Mouse (Mus musculus) liver, adult 2 months (tissue): ENCODE results near the gene Rnf146. TPM values are rescaled to one million over a fixed set of nuclear protein-coding genes. Genes with fewer than 3 reads are reported as not detected.

ENCODE experiments used
- DNase-seq: peaks from one replicate; pipeline ENCODE4 v3.0.0-alpha.2; 2011; ENCODE audit warnings: low read depth, low spot score; ENCODE audit errors: extremely low read depth
- H3K27ac ChIP-seq: fragments of 200-500 bp; replicated peaks from 2 replicates; pipeline ENCODE4 v1.5.1; 2012; ENCODE audit warnings: low read depth, mild to moderate bottlenecking, control low read depth, inconsistent platforms, low read length; ENCODE audit not compliant: insufficient read depth
- H3K27me3 ChIP-seq: fragments of 200-500 bp; 2 replicates; pipeline ENCODE4 v1.6.1; 2012; ENCODE audit warnings: mild to moderate bottlenecking, moderate library complexity, low read length, inconsistent platforms; ENCODE audit not compliant: control insufficient read depth, insufficient read depth
- H3K36me3 ChIP-seq: fragments of 200-500 bp; 2 replicates; pipeline ENCODE4 v1.6.1; 2012; ENCODE audit warnings: low read length, inconsistent platforms; ENCODE audit not compliant: control insufficient read depth, insufficient read depth
- H3K4me1 ChIP-seq: fragments of 200-500 bp; 2 replicates; pipeline ENCODE4 v1.6.1; 2011; ENCODE audit warnings: low read length; ENCODE audit not compliant: control insufficient read depth, insufficient read depth
- H3K4me3 ChIP-seq: fragments of 200-500 bp; 2 replicates; pipeline ENCODE4 v1.5.1; 2011; ENCODE audit warnings: low read depth, mild to moderate bottlenecking, control low read depth, low read length, moderate library complexity; ENCODE audit not compliant: insufficient read depth
- H3K79me2 ChIP-seq: fragments of 200-500 bp; 2 replicates; pipeline ENCODE4 v1.6.1; 2012; ENCODE audit warnings: inconsistent platforms, mild to moderate bottlenecking, low read length, moderate library complexity; ENCODE audit not compliant: control insufficient read depth, insufficient read depth
- H3K9ac ChIP-seq: fragments of 200-500 bp; 2 replicates; pipeline ENCODE4 v1.6.1; 2012; ENCODE audit warnings: low read depth, mild to moderate bottlenecking, control low read depth, inconsistent platforms, low read length
- CTCF ChIP-seq: fragments of 200-500 bp; IDR thresholded peaks from 2 replicates; pipeline ENCODE4 v1.5.1; 2011; ENCODE audit warnings: low read depth, low read length, control low read depth
- POLR2A ChIP-seq: fragments of 200-500 bp; IDR thresholded peaks from 2 replicates; pipeline ENCODE4 v1.6.1; 2011; ENCODE audit warnings: low read length, control low read depth; ENCODE audit not compliant: insufficient read depth; ENCODE audit errors: extremely low read depth
- WGBS: fragments of 180-500 bp; shearing (Covaris S2); methylation state at CpG from one replicate; pipeline ENCODE4 v1.1.7; 2018; 5-methylcytosine and 5-hydroxymethylcytosine counted together
- polyA plus RNA-seq: library from polyadenylated mRNA; depleted of rRNA; stranded (reverse); fragments of >200 nt; gene quantifications from 2 replicates; pipeline ENCODE4 v1.2.3, GENCODE M21; 2012
- total RNA-seq: library from RNA; depleted of rRNA; stranded (reverse); fragments of >200 nt; gene quantifications from 2 replicates; pipeline ENCODE4 v1.2.3, GENCODE M21; 2014

Rnf146 gene
- total and polyA plus RNA-seq, 2 experiments, result 12.9 to 30.1 TPM

DNA sequence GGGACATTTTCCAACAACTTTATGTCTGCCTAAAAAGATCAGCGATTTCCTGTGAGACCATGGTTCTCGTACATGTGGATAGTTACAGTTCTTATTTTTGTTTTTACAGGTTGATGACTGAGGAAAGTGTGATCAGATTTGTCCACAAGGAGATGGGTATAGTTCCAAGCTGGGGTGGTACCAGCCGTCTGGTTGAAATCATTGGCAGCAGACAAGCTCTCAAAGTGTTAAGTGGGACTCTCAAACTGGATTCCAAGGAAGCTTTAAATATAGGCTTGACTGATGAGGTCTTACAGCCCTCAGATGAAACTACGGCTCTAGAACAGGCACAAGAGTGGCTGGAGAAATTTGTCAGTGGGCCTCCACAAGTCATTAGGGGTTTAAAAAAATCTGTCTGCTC, 18.0 kb downstream of the Rnf146 start:
- TF ChIP-seq CTCF, result no peak
- no peak for TF ChIP-seq POLR2A
- WGBS, result 93% methylated on average over 4 of the region's 4 CpGs
- no peak for DNase-seq
- Histone ChIP-seq H3K27ac (no peak overlapping the region), H3K4me1 (no peaks in the 10 kb centered on the region), H3K79me2 (peaks cover 2% of the 10 kb centered on the region; the same call in 1 of the 2 replicates), H3K36me3 (peaks cover 42% of the 10 kb centered on the region), H3K27me3 (no peaks in the 10 kb centered on the region), H3K4me3 (no peak overlapping the region), H3K9ac (no peak overlapping the region)

GRCm38 (mm10) chr10:29338355-29339056, 23.7 kb downstream of the Rnf146 start:
- no peak overlapping the region for H3K4me3 ChIP-seq
- H3K79me2 ChIP-seq, result no peaks in the 10 kb centered on the region; the same call in 1 of the 2 replicates
- no peaks in the 10 kb centered on the region for H3K4me1 ChIP-seq
- TF ChIP-seq CTCF (peak; percentile 48), POLR2A (no peak)
- DNase-seq, result peak; percentile 59
- WGBS, result 40% methylated on average over 4 of the region's 4 CpGs
- no peaks in the 10 kb centered on the region for H3K27me3 ChIP-seq
- H3K27ac ChIP-seq, result no peak overlapping the region
- H3K9ac ChIP-seq, result no peak overlapping the region
- peaks cover 20% of the 10 kb centered on the region for H3K36me3 ChIP-seq

GRCm38 (mm10) chr10:29333836-29334235, 28.4 kb downstream of the Rnf146 start:
- H3K27ac ChIP-seq, result no peak overlapping the region
- 64% methylated on average over 4 of the region's 4 CpGs for WGBS

DNA sequence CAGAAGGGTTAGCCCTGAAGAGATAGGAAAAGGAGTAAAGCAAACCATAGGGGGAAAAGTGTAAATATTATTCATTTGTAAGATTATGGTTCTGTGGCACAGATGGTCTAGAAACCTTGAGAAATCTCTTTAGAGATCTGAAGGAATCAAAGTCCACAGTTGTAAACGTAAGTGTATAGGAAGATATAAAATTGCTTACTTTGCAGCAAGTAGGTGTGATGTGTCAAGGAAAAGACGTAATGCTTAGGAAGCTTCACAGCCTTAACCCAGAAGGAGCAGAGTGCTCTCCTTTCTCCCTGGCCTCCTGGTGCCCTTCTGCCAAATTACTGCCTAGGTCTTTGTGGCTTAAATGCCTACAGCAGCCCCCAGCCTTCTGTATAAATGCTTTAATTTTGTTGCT, 37.4 kb downstream of the Rnf146 start:
- 94% methylated on average over 2 of the region's 2 CpGs for WGBS

More at GRCm38 (mm10) chr10:29333836-29334235, 28.4 kb downstream of the Rnf146 start:
- Histone ChIP-seq H3K79me2 (no peaks in the 10 kb centered on the region), H3K4me1 (no peaks in the 10 kb centered on the region), H3K36me3 (peaks cover 14% of the 10 kb centered on the region), H3K4me3 (no peak overlapping the region), H3K27me3 (no peaks in the 10 kb centered on the region), H3K9ac (no peak overlapping the region)
- DNase-seq, result no peak
- TF ChIP-seq POLR2A (no peak), CTCF (no peak)

GRCm38 (mm10) chr10:29313905-29314304, 48.3 kb downstream of the Rnf146 start:
- peak overlapping the region; percentile 23; the same call in 1 of the 2 replicates for H3K9ac ChIP-seq
- H3K27me3 ChIP-seq, result no peaks in the 10 kb centered on the region
- H3K4me3 ChIP-seq, result peak overlapping the region; percentile 69; the same call in 1 of the 2 replicates
- no peak overlapping the region for H3K27ac ChIP-seq
- peak; percentile 33 for DNase-seq
- 12% methylated on average over 5 of the region's 5 CpGs for WGBS
- H3K4me1 ChIP-seq, result peaks cover 6% of the 10 kb centered on the region; the same call in 1 of the 2 replicates
- TF ChIP-seq CTCF (no peak), POLR2A (no peak)
- H3K79me2 ChIP-seq, result no peaks in the 10 kb centered on the region; the same call in 1 of the 2 replicates
- H3K36me3 ChIP-seq, result peaks cover 10% of the 10 kb centered on the region

More for the DNA sequence above, 37.4 kb downstream of the Rnf146 start:
- Histone ChIP-seq H3K36me3 (peaks cover 14% of the 10 kb centered on the region), H3K79me2 (no peaks in the 10 kb centered on the region; the same call in 1 of the 2 replicates), H3K27me3 (no peaks in the 10 kb centered on the region), H3K9ac (no peak overlapping the region), H3K27ac (no peak overlapping the region), H3K4me3 (no peak overlapping the region), H3K4me1 (no peaks in the 10 kb centered on the region)
- DNase-seq, result no peak
- TF ChIP-seq POLR2A (no peak), CTCF (no peak)

DNA sequence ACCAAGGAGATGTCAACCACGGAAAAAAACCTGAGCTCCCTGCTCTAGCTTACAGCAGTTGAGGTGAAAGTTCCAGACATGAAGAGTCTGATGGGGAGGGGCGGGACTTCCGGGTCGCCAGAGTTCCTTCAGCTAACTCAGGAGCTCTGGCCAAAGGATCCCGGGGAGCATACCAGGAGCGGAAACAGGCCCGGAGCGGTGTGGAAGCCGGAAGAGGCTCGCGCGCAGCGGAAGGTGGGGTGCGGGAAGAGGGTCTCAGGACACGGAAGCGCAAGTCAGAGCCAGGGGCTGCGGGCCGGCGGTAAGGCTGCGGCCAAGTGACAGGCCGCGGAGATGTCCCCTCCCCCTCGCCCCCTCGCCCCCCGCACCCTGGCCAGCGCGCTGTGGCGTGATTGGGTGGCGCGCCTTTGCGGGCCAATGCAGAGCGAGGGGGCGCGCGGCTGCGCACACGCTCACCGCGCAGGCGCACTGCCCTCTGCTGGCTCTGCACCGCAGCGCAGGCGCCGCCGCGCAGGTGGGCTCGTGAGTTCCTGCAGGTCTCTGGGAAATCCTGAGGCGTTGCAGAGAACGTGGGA, 49.1 kb downstream of the Rnf146 start, which contains the start of gene Echdc1:
Gene Echdc1 (plus strand): TSS at position 103 of the 575 bp plus-strand sequence.
- Histone ChIP-seq H3K36me3 (peaks cover 5% of the 10 kb centered on the region), H3K27ac (peak within 1 kb of the TSS; percentile 77), H3K9ac (peak within 1 kb of the TSS; percentile 78), H3K79me2 (no peaks in the 10 kb centered on the region; the same call in 1 of the 2 replicates), H3K27me3 (no peaks in the 10 kb centered on the region), H3K4me1 (peaks cover 6% of the 10 kb centered on the region; the same call in 1 of the 2 replicates), H3K4me3 (peak within 1 kb of the TSS; percentile 69)
- under 1% methylated on average over 45 of the region's 49 CpGs for WGBS
- DNase-seq, result peak; percentile 89
- peak; percentile 92 for TF ChIP-seq CTCF
- TF ChIP-seq POLR2A, result peak; percentile 33
